Mouse (Mus musculus): Measurements from ENCODE around the gene Pygo2. TPM values are rescaled to one million over a fixed set of nuclear protein-coding genes. Genes with fewer than 3 reads are reported as not detected.

Pygo2 gene
- polyA plus RNA-seq, 1 experiment: 30.8 TPM

GRCm38 (mm10) chr3:89448720-89449537, 18.9 kb downstream of the Pygo2 start:
- no peak for DNase-seq (ENCODE audit: low read depth, low spot score)
- WGBS: 71% methylated on average over 13 of the region's 13 CpGs

GRCm38 (mm10) chr3:89449541-89449940, 19.5 kb downstream of the Pygo2 start:
- DNase-seq (ENCODE audit: low read depth, low spot score): no peak
- WGBS: 49% methylated on average over 7 of the region's 7 CpGs

GRCm38 (mm10) chr3:89451916-89452315, 21.9 kb downstream of the Pygo2 start:
- 96% methylated on average over 1 of the region's 1 CpGs for WGBS
- no peak for DNase-seq (ENCODE audit: low read depth, low spot score)

GRCm38 (mm10) chr3:89454401-89455177, 24.6 kb downstream of the Pygo2 start, which contains the start of gene Pmvk:
Pmvk (plus strand) TSS chr3:89454541.
- WGBS: 61% methylated on average over 10 of the region's 10 CpGs
- DNase-seq (ENCODE audit: low read depth, low spot score): no peak

- no peak for DNase-seq (ENCODE audit: low read depth, low spot score)
- WGBS: 83% methylated on average over 1 of the region's 1 CpGs
Observed at GRCm38 (mm10) chr3:89455786-89456285, 25.8 kb downstream of the Pygo2 start.

GRCm38 (mm10) chr3:89456726-89457665, 27.0 kb downstream of the Pygo2 start:
- 25% methylated on average over 10 of the region's 10 CpGs for WGBS
- DNase-seq (ENCODE audit: low read depth, low spot score): no peak

GRCm38 (mm10) chr3:89458372-89458964, 28.5 kb downstream of the Pygo2 start:
- 44% methylated on average over 13 of the region's 13 CpGs for WGBS
- no peak for DNase-seq (ENCODE audit: low read depth, low spot score)

- under 1% methylated on average over 36 of the region's 36 CpGs for WGBS
- DNase-seq (ENCODE audit: low read depth, low spot score): peak; percentile 80
Observed at GRCm38 (mm10) chr3:89458965-89459807, 29.2 kb downstream of the Pygo2 start.

GRCm38 (mm10) chr3:89468268-89468667, 38.3 kb downstream of the Pygo2 start:
- no peak for DNase-seq (ENCODE audit: low read depth, low spot score)
- WGBS: 77% methylated on average over 4 of the region's 4 CpGs

- 76% methylated on average over 7 of the region's 7 CpGs for WGBS
- no peak for DNase-seq (ENCODE audit: low read depth, low spot score)
Observed at GRCm38 (mm10) chr3:89472280-89472679, 42.3 kb downstream of the Pygo2 start.

- WGBS: 65% methylated on average over 6 of the region's 6 CpGs
- DNase-seq (ENCODE audit: low read depth, low spot score): no peak
Observed at GRCm38 (mm10) chr3:89473838-89474237, 43.8 kb downstream of the Pygo2 start.

- no peak for DNase-seq (ENCODE audit: low read depth, low spot score)
- WGBS: 49% methylated on average over 6 of the region's 6 CpGs
Observed at GRCm38 (mm10) chr3:89479055-89479454, 49.0 kb downstream of the Pygo2 start.

- no peak for DNase-seq (ENCODE audit: low read depth, low spot score)
- WGBS: 44% methylated on average over 2 of the region's 2 CpGs
Observed at GRCm38 (mm10) chr3:89481488-89481887, 51.5 kb downstream of the Pygo2 start.

GRCm38 (mm10) chr3:89482249-89482648, 52.2 kb downstream of the Pygo2 start:
- 23% methylated on average over 5 of the region's 5 CpGs for WGBS
- no peak for DNase-seq (ENCODE audit: low read depth, low spot score)

All from large intestine, adult 2 months (tissue).